Mouse (Mus musculus): ENCODE measurements around the gene Tmie. TPM values are rescaled to one million over a fixed set of nuclear protein-coding genes. Genes with fewer than 3 reads are reported as not detected.
A peak's percentile ranks its signal among the peaks of the same experiment; 100 is the strongest.

The Tmie gene
- polyA plus RNA-seq, 1 experiment from 2014 or later: 0.96 TPM

DNA sequence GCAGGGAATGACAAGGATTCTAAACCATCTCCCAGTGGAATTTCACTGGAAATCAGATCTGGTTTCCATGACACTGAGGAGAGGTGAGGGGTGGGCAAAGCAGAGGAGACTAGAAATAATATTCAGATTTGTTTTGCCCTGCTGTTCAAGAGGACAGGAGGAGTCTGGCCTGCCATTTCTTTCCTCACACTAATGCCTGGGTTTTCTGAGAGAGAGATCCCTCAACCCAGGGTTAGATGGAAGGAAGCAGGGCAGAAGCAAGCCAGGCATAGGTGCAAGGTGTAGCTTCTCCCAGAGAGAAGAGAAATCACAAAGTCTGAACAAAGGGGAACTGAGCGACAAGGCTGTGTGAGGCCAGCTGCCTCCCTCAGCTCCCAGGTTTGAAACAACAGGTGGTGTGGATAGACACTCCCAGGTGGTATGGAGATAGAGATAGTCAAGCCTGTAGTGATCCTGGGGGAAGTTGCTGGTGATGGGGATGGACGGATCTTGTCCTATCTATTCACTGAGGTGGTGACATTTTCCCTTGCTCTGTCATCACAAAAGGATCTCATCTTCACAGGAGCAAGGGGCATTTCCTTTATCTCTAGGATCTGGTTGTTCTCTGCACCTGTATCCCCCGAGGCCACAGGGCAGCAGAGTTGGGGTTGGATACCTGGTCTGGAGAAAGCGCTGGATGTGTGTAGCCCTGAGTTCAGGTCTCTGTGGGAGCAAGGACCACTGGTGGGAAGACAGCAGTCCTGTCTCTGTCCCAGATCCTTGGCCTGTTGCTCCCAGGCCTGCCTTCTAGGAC, 28.1 kb upstream of the Tmie start:
- no peak overlapping the region for H3K9ac ChIP-seq (ENCODE audit: low read depth, low read length)
- H3K9me3 ChIP-seq (ENCODE audit: control insufficient read depth, low read length): no peaks in the 10 kb centered on the region
- H3K4me3 ChIP-seq (ENCODE audit: low read depth, low read length): no peak overlapping the region
- no peaks in the 10 kb centered on the region; the same call in 1 of the 2 replicates for H3K27me3 ChIP-seq (replicated peaks; ENCODE audit: control insufficient read depth, insufficient read depth, low read length)
- ATAC-seq (replicated peaks; ENCODE audit: low FRiP score): no peak
- no peak overlapping the region for H3K4me2 ChIP-seq
- no peaks in the 10 kb centered on the region for H3K36me3 ChIP-seq (ENCODE audit: control insufficient read depth, insufficient read depth, low read length)
- H3K4me1 ChIP-seq (replicated peaks; ENCODE audit: control insufficient read depth, insufficient read depth, low read length): no peaks in the 10 kb centered on the region
- DNase-seq (ENCODE audit: low spot score): no peak
- 77% methylated on average over 4 of the region's 4 CpGs for WGBS
- H3K27ac ChIP-seq (ENCODE audit: low read depth, low read length): no peak overlapping the region

DNA sequence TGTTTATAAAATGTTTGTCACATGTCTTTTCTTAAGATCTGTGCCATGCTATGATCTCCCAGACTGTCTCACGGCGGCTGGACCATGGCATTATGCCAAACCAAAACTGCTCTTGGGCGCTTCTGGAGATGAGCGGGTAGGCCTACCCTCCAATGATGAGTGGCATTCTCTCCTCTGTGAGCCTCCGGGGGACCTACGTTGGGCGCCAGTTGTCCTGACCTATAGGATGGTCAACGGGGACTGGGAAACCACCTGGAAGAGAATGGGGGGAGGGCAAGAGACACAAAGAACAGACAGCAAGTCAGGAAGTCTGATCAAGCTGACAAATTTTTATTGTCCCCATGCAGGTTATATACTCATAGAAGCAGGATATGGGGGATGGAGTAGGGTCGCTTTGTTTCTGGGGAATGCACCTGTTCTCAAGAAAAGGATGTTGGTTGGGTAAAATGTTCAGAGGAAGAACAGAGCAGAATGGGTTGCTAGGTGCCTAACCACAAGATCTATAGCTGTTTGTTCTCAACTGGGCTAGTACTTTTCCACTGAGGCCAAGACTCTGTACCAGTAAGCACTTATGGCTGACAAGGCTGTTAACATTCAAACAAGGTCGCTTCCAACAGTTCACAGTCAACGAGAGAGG, 27.4 kb upstream of the Tmie start:
- no peak overlapping the region for H3K4me3 ChIP-seq (ENCODE audit: low read depth, low read length)
- no peak for ATAC-seq (replicated peaks; ENCODE audit: low FRiP score)
- H3K4me2 ChIP-seq: no peak overlapping the region
- H3K36me3 ChIP-seq (ENCODE audit: control insufficient read depth, insufficient read depth, low read length): no peaks in the 10 kb centered on the region
- no peak overlapping the region for H3K27ac ChIP-seq (ENCODE audit: low read depth, low read length)
- H3K4me1 ChIP-seq (replicated peaks; ENCODE audit: control insufficient read depth, insufficient read depth, low read length): no peaks in the 10 kb centered on the region
- DNase-seq (ENCODE audit: low spot score): no peak
- no peak overlapping the region for H3K9ac ChIP-seq (ENCODE audit: low read depth, low read length)
- 92% methylated on average over 11 of the region's 11 CpGs for WGBS
- H3K9me3 ChIP-seq (ENCODE audit: control insufficient read depth, low read length): no peaks in the 10 kb centered on the region
- H3K27me3 ChIP-seq (replicated peaks; ENCODE audit: control insufficient read depth, insufficient read depth, low read length): no peaks in the 10 kb centered on the region; the same call in 1 of the 2 replicates

DNA sequence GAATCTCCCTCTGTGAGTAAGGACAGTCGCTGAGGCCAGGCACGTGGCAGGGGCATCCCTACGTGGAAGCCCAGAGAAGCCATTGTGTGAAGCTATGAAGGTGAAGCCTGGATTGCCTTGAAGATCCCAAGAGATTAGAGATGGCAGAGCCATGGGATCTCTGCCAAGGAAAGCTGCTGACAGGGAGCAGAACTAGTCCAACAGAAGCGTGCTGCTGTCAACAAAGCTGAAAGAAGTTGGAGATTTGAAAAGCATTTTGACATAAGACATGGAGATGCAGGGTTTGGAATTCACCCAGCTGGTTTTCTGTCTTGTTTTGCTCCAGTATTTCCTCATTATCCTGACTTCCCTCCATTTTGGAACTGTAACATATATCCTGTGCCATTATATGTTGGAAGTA, 22.4 kb upstream of the Tmie start:
- ATAC-seq (replicated peaks; ENCODE audit: low FRiP score) (no peak), DNase-seq (ENCODE audit: low spot score) (no peak)
- H3K4me2 ChIP-seq: no peak overlapping the region
- no peak overlapping the region for H3K9ac ChIP-seq (ENCODE audit: low read depth, low read length)
- H3K4me3 ChIP-seq (ENCODE audit: low read depth, low read length): no peak overlapping the region
- no peak overlapping the region for H3K27ac ChIP-seq (ENCODE audit: low read depth, low read length)
- WGBS: 85% methylated on average over 4 of the region's 4 CpGs
- H3K36me3 ChIP-seq (ENCODE audit: control insufficient read depth, insufficient read depth, low read length): no peaks in the 10 kb centered on the region
- no peaks in the 10 kb centered on the region for H3K4me1 ChIP-seq (replicated peaks; ENCODE audit: control insufficient read depth, insufficient read depth, low read length)
- H3K9me3 ChIP-seq (ENCODE audit: control insufficient read depth, low read length): no peaks in the 10 kb centered on the region
- H3K27me3 ChIP-seq (replicated peaks; ENCODE audit: control insufficient read depth, insufficient read depth, low read length): no peaks in the 10 kb centered on the region

DNA sequence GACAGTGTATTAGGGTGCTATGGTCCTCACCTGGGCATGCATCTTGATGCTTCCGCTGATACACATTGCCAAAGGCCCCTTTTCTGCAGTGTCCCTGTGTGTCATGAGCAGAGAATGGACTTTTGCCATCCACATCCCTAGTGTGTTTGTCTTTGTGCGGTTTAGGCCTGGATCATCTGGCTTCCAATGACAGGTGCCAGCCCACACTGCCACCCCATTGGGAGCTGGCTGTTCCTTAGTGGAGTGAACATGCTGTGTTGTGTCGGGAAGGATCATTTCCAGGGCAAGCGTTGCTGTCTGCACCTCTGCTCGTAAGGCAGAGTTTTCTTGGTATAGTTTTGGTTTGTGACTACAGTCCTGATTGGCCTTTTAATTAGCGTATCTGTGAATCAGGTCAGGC, 21.3 kb upstream of the Tmie start:
- WGBS: 83% methylated on average over 6 of the region's 6 CpGs
- ATAC-seq (replicated peaks; ENCODE audit: low FRiP score) (no peak), DNase-seq (ENCODE audit: low spot score) (no peak)
- Histone ChIP-seq H3K4me3 (ENCODE audit: low read depth, low read length) (no peak overlapping the region), H3K27me3 (replicated peaks; ENCODE audit: control insufficient read depth, insufficient read depth, low read length) (no peaks in the 10 kb centered on the region), H3K9ac (ENCODE audit: low read depth, low read length) (no peak overlapping the region), H3K4me2 (no peak overlapping the region), H3K36me3 (ENCODE audit: control insufficient read depth, insufficient read depth, low read length) (no peaks in the 10 kb centered on the region), H3K9me3 (ENCODE audit: control insufficient read depth, low read length) (no peaks in the 10 kb centered on the region), H3K27ac (ENCODE audit: low read depth, low read length) (no peak overlapping the region), H3K4me1 (replicated peaks; ENCODE audit: control insufficient read depth, insufficient read depth, low read length) (peaks cover 4% of the 10 kb centered on the region)

DNA sequence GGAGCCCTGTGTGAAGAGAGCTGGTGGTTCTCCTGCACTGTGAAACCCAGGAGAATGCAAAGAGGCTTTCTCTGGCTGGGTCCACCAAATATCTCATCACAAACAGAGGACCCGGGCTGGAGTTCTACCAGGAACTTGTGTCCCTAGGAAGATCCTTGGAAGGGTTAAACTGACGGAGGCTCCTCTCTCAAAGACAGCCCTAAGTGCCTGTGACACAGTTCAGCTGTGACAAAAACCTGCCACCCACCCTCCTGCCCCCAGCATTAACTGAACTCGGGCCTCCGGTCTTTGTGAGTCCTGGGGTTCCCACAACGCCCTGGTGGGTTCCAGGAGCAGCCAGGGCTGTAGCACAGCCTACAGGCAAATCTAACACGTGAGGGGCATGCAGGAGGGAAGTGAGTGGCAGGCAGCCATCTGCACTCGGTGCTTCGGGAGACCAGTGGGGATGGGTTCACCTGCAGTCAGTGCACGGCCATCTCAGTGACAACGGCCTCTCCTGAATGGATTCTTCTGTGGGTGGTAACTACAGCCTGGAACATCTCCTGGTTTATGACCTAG, 19.6 kb upstream of the Tmie start:
- H3K36me3 ChIP-seq (ENCODE audit: control insufficient read depth, insufficient read depth, low read length): no peaks in the 10 kb centered on the region
- peaks cover 6% of the 10 kb centered on the region for H3K4me1 ChIP-seq (replicated peaks; ENCODE audit: control insufficient read depth, insufficient read depth, low read length)
- no peak overlapping the region for H3K4me3 ChIP-seq (ENCODE audit: low read depth, low read length)
- WGBS: 66% methylated on average over 10 of the region's 10 CpGs
- no peak overlapping the region for H3K4me2 ChIP-seq
- H3K9me3 ChIP-seq (ENCODE audit: control insufficient read depth, low read length): no peaks in the 10 kb centered on the region
- no peak for ATAC-seq (replicated peaks; ENCODE audit: low FRiP score)
- no peaks in the 10 kb centered on the region for H3K27me3 ChIP-seq (replicated peaks; ENCODE audit: control insufficient read depth, insufficient read depth, low read length)
- H3K27ac ChIP-seq (ENCODE audit: low read depth, low read length): no peak overlapping the region
- no peak for DNase-seq (ENCODE audit: low spot score)
- no peak overlapping the region for H3K9ac ChIP-seq (ENCODE audit: low read depth, low read length)

DNA sequence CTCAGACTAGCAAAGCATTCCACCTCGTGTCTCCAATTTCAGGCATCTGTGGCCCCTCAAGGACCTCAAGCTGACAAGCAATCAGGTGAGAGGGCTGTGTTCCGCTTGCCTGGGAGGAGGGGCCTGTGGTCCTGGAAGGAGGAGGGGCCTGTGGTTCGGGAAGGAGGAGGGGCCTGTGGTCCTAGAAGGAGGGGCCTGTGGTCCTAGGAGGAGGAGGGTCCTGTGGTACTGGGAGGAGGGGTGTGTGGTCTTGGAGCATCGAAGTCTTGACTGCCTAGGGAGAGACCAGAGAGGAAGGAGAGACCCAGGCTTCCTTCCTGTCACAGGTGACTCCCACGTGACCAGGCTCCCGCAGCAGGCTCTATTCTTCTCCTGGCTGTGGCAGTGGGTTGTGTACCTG, 16.7 kb upstream of the Tmie start:
- WGBS: 6% methylated on average over 6 of the region's 6 CpGs
- no peak; the same call in 1 of the 2 replicates for ATAC-seq (replicated peaks; ENCODE audit: low FRiP score)
- no peak for DNase-seq (ENCODE audit: low spot score)
- no peaks in the 10 kb centered on the region for H3K27me3 ChIP-seq (replicated peaks; ENCODE audit: control insufficient read depth, insufficient read depth, low read length)
- H3K4me2 ChIP-seq: peak overlapping the region; percentile 1; the same call in 1 of the 2 replicates
- H3K36me3 ChIP-seq (ENCODE audit: control insufficient read depth, insufficient read depth, low read length): no peaks in the 10 kb centered on the region
- H3K9me3 ChIP-seq (ENCODE audit: control insufficient read depth, low read length): no peaks in the 10 kb centered on the region
- no peak overlapping the region for H3K9ac ChIP-seq (ENCODE audit: low read depth, low read length)
- no peak overlapping the region for H3K4me3 ChIP-seq (ENCODE audit: low read depth, low read length)
- H3K4me1 ChIP-seq (replicated peaks; ENCODE audit: control insufficient read depth, insufficient read depth, low read length): peaks cover 6% of the 10 kb centered on the region
- no peak overlapping the region for H3K27ac ChIP-seq (ENCODE audit: low read depth, low read length)

DNA sequence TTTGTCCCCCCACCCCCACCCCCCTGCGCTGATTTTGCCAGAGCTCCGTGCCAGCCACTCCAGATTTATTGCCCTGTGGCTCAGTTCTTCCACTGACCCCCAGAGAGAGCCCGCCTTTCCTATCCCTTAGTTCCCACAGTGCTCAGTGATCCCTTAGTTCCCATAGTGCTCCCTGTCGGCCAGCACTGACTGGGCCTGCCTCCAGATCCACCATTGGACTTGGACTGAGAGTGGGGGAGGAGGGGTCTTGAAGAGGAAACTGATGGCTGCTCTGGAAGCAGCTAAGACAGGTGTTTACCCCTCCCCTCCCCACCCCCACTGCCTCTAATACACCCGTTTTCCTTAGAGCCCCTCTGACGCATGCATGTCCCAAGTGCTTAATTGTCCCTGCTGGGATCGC, 16.1 kb upstream of the Tmie start:
- Histone ChIP-seq H3K4me1 (replicated peaks; ENCODE audit: control insufficient read depth, insufficient read depth, low read length) (peaks cover 11% of the 10 kb centered on the region), H3K36me3 (ENCODE audit: control insufficient read depth, insufficient read depth, low read length) (no peaks in the 10 kb centered on the region), H3K27me3 (replicated peaks; ENCODE audit: control insufficient read depth, insufficient read depth, low read length) (no peaks in the 10 kb centered on the region), H3K4me3 (ENCODE audit: low read depth, low read length) (no peak overlapping the region), H3K9ac (ENCODE audit: low read depth, low read length) (no peak overlapping the region), H3K9me3 (ENCODE audit: control insufficient read depth, low read length) (no peaks in the 10 kb centered on the region), H3K27ac (ENCODE audit: low read depth, low read length) (no peak overlapping the region), H3K4me2 (peak overlapping the region; percentile 1; the same call in 1 of the 2 replicates)
- no peak for DNase-seq (ENCODE audit: low spot score)
- no peak for ATAC-seq (replicated peaks; ENCODE audit: low FRiP score)
- WGBS: 33% methylated on average over 7 of the region's 7 CpGs

DNA sequence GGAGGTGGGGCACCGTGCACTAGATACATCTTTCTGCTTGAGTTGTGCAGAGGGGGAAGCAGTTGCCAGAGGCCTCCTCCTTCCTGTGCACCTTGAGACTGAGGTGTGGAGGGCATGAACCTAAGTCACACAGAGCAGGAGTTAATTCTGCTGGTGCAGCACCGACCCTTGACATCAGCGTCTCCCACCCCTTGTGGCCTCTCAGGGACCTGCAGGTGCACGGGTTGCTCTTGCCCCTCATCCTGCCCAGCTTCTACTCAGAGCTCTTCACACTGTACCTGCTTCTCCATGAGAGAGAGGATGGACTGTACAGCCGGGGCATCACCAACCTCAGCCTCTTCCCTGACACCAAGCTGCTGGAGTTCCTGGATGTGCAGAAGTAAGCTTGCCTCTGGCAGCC, 15.6 kb upstream of the Tmie start:
- Histone ChIP-seq H3K36me3 (ENCODE audit: control insufficient read depth, insufficient read depth, low read length) (no peaks in the 10 kb centered on the region), H3K9ac (ENCODE audit: low read depth, low read length) (no peak overlapping the region), H3K27ac (ENCODE audit: low read depth, low read length) (no peak overlapping the region), H3K27me3 (replicated peaks; ENCODE audit: control insufficient read depth, insufficient read depth, low read length) (no peaks in the 10 kb centered on the region), H3K4me1 (replicated peaks; ENCODE audit: control insufficient read depth, insufficient read depth, low read length) (peaks cover 16% of the 10 kb centered on the region), H3K4me2 (no peak overlapping the region), H3K9me3 (ENCODE audit: control insufficient read depth, low read length) (no peaks in the 10 kb centered on the region), H3K4me3 (ENCODE audit: low read depth, low read length) (no peak overlapping the region)
- no peak for DNase-seq (ENCODE audit: low spot score)
- WGBS: 50% methylated on average over 5 of the region's 5 CpGs
- ATAC-seq (replicated peaks; ENCODE audit: low FRiP score): no peak; the same call in 1 of the 2 replicates

Data from liver, embryonic 11.5 days (tissue).